ENCODE assay signal across 8 mouse cellular contexts in genomic region chr9:95512331-95513030, GRCm38 (mm10). TPM values are rescaled to one million over a fixed set of nuclear protein-coding genes. Genes with fewer than 3 reads are reported as not detected.
A peak's percentile ranks its signal among the peaks of the same experiment; 100 is the strongest.
DNase-seq lines count a peak whose midpoint lies in the region; ATAC-seq lines count a peak whose summit lies in the region.

No protein-coding gene starts in this region.

- peak overlapping the region; percentile 87 for H3K4me3 ChIP-seq in limb, embryonic 10.5 days
- peak overlapping the region; percentile 93 for H3K4me3 ChIP-seq in neural tube, embryonic 14.5 days (ENCODE audit: low read depth, low read length)

- H3K4me2 ChIP-seq in neural tube, embryonic 14.5 days (ENCODE audit: low read depth, low read length), result peak overlapping the region; percentile 86

- peaks cover 15% of the 10 kb centered on the region for H3K4me1 ChIP-seq in limb, embryonic 10.5 days
- H3K4me1 ChIP-seq in neural tube, embryonic 14.5 days (ENCODE audit: control insufficient read depth, insufficient read depth, low read length), result peaks cover 6% of the 10 kb centered on the region; the same call in 1 of the 2 replicates

- H3K9ac ChIP-seq in neural tube, embryonic 14.5 days (replicated peaks; ENCODE audit: low read depth, low read length), result peak overlapping the region; percentile 49

- H3K27me3 ChIP-seq in limb, embryonic 10.5 days (ENCODE audit: low read depth, poor library complexity, severe bottlenecking), result no peaks in the 10 kb centered on the region
- 0 out of 2 replicates have a peak, but pooled peaks cover 3% of the 10 kb centered on the region for H3K27me3 ChIP-seq in neural tube, embryonic 14.5 days (ENCODE audit: control insufficient read depth, insufficient read depth, low read length)

- DNase-seq in adrenal gland, postnatal 10 days, result peak; percentile 10
- no peak for DNase-seq in adrenal gland, postnatal 4 days (ENCODE audit: low spot score in 2 of 2)
- peak; percentile 20 for DNase-seq in 3T3-L1 (ENCODE audit: low read depth, low spot score)
- no peak for DNase-seq in limb, embryonic 10.5 days (ENCODE audit: low spot score)
- DNase-seq in embryo, embryonic 9.5 days (ENCODE audit: extremely low spot score), result no peak
- DNase-seq in gastrocnemius, postnatal 10 days, result no peak

- peak; percentile 21; the same call in 1 of the 2 replicates for ATAC-seq in erythroid progenitor cell, adult 5-6 weeks (replicated peaks; ENCODE audit: low FRiP score, poor library complexity, severe bottlenecking)
- ATAC-seq in neural tube, embryonic 14.5 days (ENCODE audit: low read depth), result peak; percentile 70

- WGBS in limb, embryonic 10.5 days, result 28% methylated on average over 15 of the region's 15 CpGs
- WGBS in neural tube, embryonic 14.5 days, result 24% methylated on average over 15 of the region's 15 CpGs

- H3K27ac ChIP-seq in limb, embryonic 10.5 days, result peak overlapping the region; percentile 97
- H3K27ac ChIP-seq in neural tube, embryonic 14.5 days (ENCODE audit: low read depth, low read length), result peak overlapping the region; percentile 88

- H3K36me3 ChIP-seq in limb, embryonic 10.5 days, result peaks cover 13% of the 10 kb centered on the region
- H3K36me3 ChIP-seq in neural tube, embryonic 14.5 days (ENCODE audit: control insufficient read depth, insufficient read depth, low read length), result no peaks in the 10 kb centered on the region

- H3K9me3 ChIP-seq in limb, embryonic 10.5 days (replicated peaks), result no peaks in the 10 kb centered on the region
- H3K9me3 ChIP-seq in neural tube, embryonic 14.5 days (ENCODE audit: control insufficient read depth, low read length), result no peaks in the 10 kb centered on the region

RNA-seq across cellular contexts. Expression of gene U2surp, which starts 0.7 kb away (rescaled TPM):
- total RNA-seq in adrenal gland, postnatal 10 days (2021), result 10 to 100 TPM; 56.7 to 69.2 TPM
- 10 to 100 TPM; 74.0 to 80.8 TPM for total RNA-seq in adrenal gland, postnatal 4 days (2021)
- 75.0 and 83.4 TPM in 2 replicates for total RNA-seq in erythroid progenitor cell, adult 5-6 weeks (2015; ENCODE audit: low replicate concordance)
- 85.3 and 99.3 TPM in 2 replicates for total RNA-seq in erythroid progenitor cell, adult 5-6 weeks (2017; ENCODE audit: low replicate concordance)
- polyA plus RNA-seq in limb, embryonic 10.5 days (2016; fragmentation: Nextera tagmentation; extraction: Ambion mirVana), result 124 and 130 TPM in 2 replicates
- 135 and 146 TPM in 2 replicates for polyA plus RNA-seq in neural tube, embryonic 14.5 days (2014; fragmentation: Nextera tagmentation; extraction: Ambion mirVana)
- 10 to 100 TPM; 27.7 to 43.8 TPM for total RNA-seq in gastrocnemius, postnatal 10 days (2021)

RNA-seq across cellular contexts. Expression of gene Paqr9, which starts 47.0 kb away (rescaled TPM):
- 10 to 100 TPM; 21.5 to 27.4 TPM for total RNA-seq in adrenal gland, postnatal 10 days (2021)
- total RNA-seq in adrenal gland, postnatal 4 days (2021), result 10 to 100 TPM in 1 of 2 experiments, 1 to 10 TPM in 1; 3.9 to 14.4 TPM
- 84.0 and 109 TPM in 2 replicates for total RNA-seq in erythroid progenitor cell, adult 5-6 weeks (2015; ENCODE audit: low replicate concordance)
- 100 and 101 TPM in 2 replicates for total RNA-seq in erythroid progenitor cell, adult 5-6 weeks (2017; ENCODE audit: low replicate concordance)
- polyA plus RNA-seq in limb, embryonic 10.5 days (2016; fragmentation: Nextera tagmentation; extraction: Ambion mirVana), result 0.09 and 0.10 TPM in 2 replicates
- polyA plus RNA-seq in neural tube, embryonic 14.5 days (2014; fragmentation: Nextera tagmentation; extraction: Ambion mirVana), result 8.1 and 9.3 TPM in 2 replicates
- total RNA-seq in gastrocnemius, postnatal 10 days (2021), result 1 to 10 TPM; 4.4 to 4.5 TPM

Comparison
In these comparisons a context has a peak if more than half of its experiments do, and no peak if none do; other contexts are left out.
1. DNase-seq: peak in adrenal gland, postnatal 10 days (single experiment) and 3T3-L1 (single experiment); none in adrenal gland, postnatal 4 days (0 of 2), limb, embryonic 10.5 days (single experiment), embryo, embryonic 9.5 days (single experiment) and gastrocnemius, postnatal 10 days (single experiment).